Mouse (Mus musculus) splenic B cell, adult 2 months (primary cell): ENCODE measurements around the gene Wbp1l.

ENCODE experiments used
- DNase-seq: peaks from one replicate; pipeline ENCODE4 v3.0.0-alpha.2; 2011; ENCODE audit warnings: low read depth, low spot score
- H3K27me3 ChIP-seq: 2 replicates; pipeline ENCODE4 v1.6.1; 2012; ENCODE audit warnings: mild to moderate bottlenecking, low read length, moderate library complexity, mixed read lengths; ENCODE audit not compliant: control insufficient read depth, poor library complexity, insufficient read depth, severe bottlenecking
- H3K36me3 ChIP-seq: 2 replicates; pipeline ENCODE4 v1.6.1; 2012; ENCODE audit warnings: mild to moderate bottlenecking, low read length, moderate library complexity, mixed read lengths; ENCODE audit not compliant: control insufficient read depth, poor library complexity, insufficient read depth, severe bottlenecking

The Wbp1l gene

DNA sequence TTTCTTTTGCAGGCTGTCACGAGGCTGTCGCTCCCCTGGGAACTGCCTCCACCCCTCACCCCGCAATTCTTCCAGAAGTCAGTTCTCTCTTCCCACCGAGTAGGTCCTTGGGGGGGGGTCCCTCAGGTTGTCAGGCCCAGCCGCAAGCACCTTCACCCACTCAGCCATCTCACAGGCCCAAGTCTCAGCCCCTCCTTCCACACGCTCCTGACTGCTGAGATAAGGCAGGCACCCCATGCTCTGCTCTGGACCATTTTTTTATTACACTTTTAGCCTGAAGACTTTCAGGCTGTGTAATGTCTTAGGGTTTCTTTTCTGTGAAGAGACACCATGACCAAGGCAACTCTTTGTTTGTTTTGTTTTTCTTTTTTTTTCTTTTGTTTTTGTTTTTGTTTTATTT, 38.7 kb downstream of the Wbp1l start:
- H3K27me3 ChIP-seq, result no peaks in the 10 kb centered on the region
- DNase-seq, result no peak

DNA sequence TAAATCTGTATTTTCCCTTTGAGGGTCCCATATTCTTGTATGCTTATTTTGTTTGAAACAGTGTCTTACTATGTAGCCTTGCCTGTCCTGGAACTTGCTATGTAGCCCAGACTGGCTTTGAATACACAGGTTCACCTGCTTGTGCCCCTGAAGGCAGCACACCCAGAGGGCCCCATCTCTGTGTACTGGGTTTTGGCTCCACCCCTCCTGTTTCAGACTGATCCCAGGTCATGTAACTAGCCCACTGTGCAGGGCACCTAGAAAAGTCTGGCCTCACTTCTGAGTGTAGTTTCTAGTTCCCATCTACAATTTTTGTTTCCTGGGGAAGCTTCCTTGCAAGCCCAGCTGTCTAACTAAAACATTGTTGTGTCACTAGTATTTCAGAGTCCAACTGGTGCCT, 40.2 kb downstream of the Wbp1l start:
- no peaks in the 10 kb centered on the region; the same call in 1 of the 2 replicates for H3K36me3 ChIP-seq
- H3K27me3 ChIP-seq, result no peaks in the 10 kb centered on the region
- no peak for DNase-seq

More for the DNA sequence above, 38.7 kb downstream of the Wbp1l start:
- H3K36me3 ChIP-seq, result no peaks in the 10 kb centered on the region; the same call in 1 of the 2 replicates

DNA sequence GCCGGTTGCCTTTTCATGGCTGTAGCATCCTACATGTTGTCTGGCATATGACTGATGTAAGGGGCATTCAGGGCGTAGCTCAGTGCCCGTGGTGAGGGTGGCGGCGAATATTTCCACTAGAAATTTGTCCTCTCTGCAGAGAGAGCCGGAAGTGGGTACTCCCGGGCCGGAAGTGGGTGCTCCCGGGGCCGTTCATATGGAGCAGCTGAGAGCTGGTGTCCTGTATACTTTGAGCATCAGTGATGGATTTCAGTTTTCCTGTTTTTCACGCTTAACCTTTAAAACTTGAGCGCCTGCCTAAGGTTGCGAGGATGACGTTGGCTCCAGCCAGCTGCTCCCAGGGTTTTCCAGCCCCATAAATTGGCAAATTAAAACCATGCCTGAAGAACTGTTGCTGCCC, 40.6 kb downstream of the Wbp1l start:
- DNase-seq, result no peak
- no peaks in the 10 kb centered on the region; the same call in 1 of the 2 replicates for H3K36me3 ChIP-seq
- H3K27me3 ChIP-seq, result no peaks in the 10 kb centered on the region

DNA sequence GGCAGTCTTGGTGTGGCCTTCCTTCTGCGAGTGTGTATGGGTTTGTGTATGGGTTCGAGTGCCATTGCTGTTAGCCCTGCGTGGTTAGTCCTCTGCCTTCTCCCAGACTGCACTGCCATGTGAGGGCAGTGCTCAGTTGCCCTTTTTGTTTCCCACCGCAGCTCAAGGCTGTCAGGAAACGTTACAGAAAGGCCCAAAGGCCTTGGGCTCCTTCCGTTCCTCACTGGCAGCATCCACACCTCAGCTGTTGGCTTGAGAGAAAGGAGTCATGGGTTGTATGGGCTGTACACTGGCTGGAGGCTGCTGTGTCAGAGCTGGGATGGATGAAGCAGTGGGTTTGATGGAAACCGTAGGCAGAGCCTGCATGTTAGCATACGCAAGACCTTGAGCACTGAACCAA, 41.9 kb downstream of the Wbp1l start:
- H3K27me3 ChIP-seq, result no peaks in the 10 kb centered on the region
- DNase-seq, result no peak

DNA sequence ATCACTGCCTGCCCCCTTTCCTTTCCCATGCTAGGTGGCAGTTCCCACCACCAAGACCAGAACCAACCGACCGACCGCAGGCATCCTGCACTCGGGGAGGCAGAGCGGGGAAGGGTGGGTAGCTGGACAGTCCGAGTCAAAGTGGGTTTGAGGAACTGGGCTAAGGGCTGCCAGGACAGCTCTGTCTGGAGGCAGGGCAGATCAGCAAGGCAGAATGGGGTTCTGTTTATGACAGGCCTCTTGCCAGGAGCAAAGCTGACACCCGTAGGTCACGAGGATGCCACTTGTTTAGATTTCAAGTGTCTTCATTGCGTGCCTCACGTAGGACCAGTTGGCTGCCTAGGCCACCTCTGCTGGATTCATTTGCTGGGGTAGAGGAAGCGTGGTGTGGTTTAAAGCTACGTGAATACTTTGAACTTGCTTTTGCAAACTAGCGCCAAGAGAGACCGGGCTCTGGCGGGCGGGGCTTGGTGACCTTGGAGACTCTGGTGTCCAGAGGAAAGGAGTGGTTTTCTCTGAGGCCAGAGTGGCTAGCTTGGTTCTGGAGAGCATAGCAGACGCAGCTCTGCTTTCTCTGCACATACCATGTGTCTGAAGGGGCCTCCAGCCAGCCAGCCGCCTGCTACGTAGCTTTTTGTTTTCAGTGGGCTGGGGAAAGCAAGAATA, 42.7 kb downstream of the Wbp1l start:
- DNase-seq, result no peak
- peaks cover 2% of the 10 kb centered on the region for H3K36me3 ChIP-seq
- H3K27me3 ChIP-seq, result no peaks in the 10 kb centered on the region

More for the DNA sequence above, 41.9 kb downstream of the Wbp1l start:
- peaks cover 2% of the 10 kb centered on the region for H3K36me3 ChIP-seq

DNA sequence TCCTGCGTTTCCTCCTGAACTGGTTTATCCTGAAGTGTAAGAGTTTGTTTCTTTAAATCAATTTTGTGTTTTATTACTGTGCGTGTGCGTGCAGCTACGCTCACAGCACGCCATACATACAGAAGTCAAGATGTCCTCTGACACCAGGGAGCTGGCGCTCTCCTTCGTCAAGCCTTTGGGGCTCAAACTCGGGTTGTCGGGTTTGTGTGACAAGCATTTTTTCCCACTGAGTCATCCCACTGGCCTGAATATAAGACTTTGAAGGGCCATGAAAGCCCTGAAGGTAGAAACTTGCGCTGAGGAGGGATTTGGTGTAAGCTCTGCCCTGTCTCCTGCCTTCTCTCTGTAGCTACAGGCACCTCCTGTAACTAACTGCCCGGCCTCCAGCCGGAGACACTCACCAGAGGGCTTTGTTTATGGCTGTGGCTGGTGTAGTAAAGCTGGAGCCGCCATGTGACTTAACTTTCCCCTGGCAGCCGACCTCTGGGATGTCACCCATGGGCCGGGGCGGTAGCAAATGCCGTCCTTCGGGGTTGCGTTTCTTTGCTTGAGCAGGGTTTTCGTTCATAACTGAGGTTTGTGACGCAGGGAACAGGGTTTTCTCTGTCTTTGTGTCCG, 43.4 kb downstream of the Wbp1l start:
- DNase-seq, result no peak
- H3K27me3 ChIP-seq, result no peaks in the 10 kb centered on the region

DNA sequence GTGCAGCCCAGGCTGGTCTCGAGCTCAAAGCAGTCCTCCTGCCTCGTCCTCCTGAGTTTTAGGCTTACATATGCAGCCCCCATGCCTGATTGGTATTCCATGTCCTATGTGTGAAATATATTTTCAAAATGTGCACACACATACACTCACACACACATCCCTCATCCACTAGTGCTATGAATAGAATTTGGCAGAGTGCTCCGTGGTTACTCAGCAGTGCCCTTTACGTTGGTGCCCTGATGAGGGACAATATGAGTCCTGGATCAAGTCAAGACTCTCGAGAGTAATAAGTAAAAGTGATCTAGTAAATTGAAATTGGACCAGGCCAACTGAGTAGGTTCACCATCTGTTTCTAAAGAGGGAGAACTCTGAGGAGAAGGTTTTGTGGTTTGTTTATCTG, 44.4 kb downstream of the Wbp1l start:
- Histone ChIP-seq H3K36me3 (peaks cover 2% of the 10 kb centered on the region), H3K27me3 (no peaks in the 10 kb centered on the region)
- no peak for DNase-seq

More for the DNA sequence above, 43.4 kb downstream of the Wbp1l start:
- H3K36me3 ChIP-seq, result peaks cover 2% of the 10 kb centered on the region

DNA sequence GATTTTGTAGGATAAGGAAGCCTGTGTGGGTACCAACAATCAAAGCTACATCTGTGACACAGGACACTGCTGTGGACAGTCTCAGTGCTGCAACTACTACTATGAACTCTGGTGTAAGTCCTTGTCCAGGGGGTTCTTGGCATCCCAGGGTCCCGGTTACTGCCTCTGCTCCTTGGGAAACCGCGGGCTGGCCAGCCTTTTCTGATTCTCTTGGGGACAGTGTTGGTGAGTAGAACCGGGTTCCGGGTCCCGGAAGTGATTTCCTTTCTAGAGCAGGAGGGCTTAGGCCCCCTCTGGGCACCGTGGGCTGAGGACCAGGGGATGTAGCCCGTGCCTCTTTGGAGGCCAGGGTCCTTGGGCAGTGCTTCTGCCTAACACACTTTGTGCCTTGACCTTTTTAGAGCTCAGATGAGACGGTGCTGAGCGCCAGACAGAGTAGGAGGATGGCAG, 45.5 kb downstream of the Wbp1l start:
- H3K36me3 ChIP-seq, result peaks cover 2% of the 10 kb centered on the region
- DNase-seq, result no peak
- no peaks in the 10 kb centered on the region for H3K27me3 ChIP-seq

DNA sequence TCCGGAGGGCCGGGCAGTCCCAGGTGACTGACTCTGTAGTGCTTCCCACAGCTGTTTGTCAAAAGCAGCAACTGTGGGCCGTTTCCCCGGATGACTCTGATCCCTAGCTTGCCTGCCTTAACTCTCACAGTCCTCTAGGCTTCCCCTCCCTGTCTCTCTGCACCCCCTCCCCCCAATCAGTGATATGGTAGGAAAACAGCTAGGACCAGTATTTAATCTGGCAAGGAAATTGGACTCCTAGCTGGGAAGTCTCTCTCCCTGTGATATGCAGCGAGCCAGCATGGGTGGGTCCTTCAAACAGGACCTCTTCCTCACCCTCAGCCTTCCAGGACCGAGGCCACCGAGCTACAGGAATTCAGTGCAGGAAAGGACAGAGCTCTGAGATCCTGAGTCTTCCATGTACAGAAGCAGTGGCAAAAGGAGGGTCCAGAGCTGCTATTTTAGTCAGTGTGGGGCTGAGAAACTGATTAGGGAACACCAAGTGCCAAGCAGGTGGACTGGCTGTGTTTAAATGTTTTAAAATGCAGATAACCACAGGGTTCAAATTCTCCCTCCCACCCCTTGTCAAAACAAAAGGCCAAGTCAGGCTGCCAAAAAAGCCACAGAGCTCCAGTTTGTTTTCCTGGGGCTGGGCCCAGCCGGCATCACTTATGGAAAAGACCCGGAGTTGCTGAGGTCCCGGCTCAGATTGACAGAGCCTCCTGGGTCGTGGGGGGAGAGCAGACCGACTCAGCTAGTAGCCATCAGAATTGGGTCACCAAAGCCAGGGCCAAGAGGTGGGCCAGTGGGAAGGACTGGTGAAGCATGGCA, 46.1 kb downstream of the Wbp1l start:
- no peak for DNase-seq
- Histone ChIP-seq H3K27me3 (no peaks in the 10 kb centered on the region), H3K36me3 (peaks cover 2% of the 10 kb centered on the region)

DNA sequence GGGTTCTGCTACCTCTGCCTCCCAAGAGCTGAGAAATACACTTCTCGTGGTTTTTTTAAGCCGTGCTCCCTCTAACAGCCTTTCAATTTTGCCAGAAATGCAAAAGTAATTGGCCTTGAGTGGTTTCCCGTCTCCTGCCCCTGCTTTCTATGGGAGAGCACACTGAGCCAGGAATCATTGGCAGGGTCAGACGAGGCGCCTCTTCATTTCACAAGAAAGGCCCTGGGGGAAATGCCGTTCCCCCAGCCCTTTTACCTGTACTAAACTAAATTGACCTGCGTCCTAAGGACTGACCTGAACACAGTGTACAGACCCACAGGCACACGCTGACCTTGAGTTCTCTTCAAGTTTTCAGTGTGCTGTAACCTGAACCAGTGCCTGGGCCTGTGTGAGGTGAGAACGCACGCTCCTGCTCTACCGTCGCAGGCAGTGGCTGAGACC, 47.2 kb downstream of the Wbp1l start:
- Histone ChIP-seq H3K27me3 (no peaks in the 10 kb centered on the region), H3K36me3 (peaks cover 2% of the 10 kb centered on the region)
- no peak for DNase-seq

DNA sequence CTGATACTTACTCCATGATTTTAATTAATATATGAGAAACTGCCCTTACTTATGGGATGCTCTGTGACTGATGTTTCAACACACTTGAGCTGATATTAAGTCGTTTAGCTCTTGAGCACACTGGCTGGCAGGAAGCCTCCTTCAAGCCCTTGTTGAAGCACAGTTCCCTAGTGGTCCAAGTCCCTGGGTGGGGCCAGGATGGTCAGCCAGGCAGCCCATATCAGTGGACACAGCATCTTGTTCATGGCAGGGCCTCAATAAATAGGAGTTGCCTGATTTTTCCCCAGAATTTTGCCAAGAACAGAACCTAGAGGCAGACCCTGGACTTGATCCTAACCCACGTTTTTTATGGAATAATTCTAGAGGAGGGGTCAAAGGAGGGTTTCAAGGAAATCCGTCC, 48.4 kb downstream of the Wbp1l start:
- peaks cover 6% of the 10 kb centered on the region for H3K36me3 ChIP-seq
- H3K27me3 ChIP-seq, result no peaks in the 10 kb centered on the region
- no peak for DNase-seq

DNA sequence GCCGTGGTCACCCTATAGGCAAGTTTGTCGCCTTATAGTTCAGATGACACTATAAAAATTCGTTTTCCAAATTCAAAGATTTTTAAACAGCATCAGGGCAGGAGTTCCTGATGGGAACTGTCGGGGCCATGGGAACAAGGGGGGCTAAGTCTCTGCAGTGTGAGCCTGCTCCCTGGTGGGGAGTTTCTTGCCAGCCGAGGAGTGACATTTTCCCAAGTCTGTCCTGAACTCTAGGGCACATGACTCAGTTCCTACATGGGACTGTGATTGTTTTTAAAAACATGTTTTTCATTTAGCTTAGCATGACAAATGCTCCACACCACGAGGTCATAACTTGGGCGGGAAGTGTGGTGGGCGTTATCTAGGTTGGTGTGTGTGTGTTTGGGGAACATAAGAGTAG, 49.0 kb downstream of the Wbp1l start:
- Histone ChIP-seq H3K27me3 (no peaks in the 10 kb centered on the region), H3K36me3 (peaks cover 8% of the 10 kb centered on the region)
- DNase-seq, result no peak

DNA sequence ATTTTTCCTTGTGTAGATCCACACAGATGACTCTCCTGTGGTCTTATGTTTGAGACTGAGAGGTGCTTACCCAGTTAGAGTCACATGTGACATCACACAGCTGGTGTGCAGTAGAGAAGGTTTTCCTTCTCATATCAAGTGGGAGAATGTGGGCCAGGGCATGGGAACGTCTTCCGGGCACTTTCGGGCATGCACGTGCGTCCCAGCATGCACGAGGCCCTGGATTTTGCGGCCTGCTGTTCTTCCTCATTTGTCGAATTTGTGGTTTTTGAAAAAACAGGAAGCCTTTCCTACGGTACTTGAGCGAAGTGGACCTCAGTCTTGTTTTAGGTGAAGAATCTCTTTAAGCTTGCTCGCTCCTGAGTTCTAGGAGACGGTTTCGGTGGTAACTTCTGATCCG, 49.7 kb downstream of the Wbp1l start:
- DNase-seq, result peak; percentile 12
- H3K36me3 ChIP-seq, result peaks cover 8% of the 10 kb centered on the region
- H3K27me3 ChIP-seq, result no peaks in the 10 kb centered on the region

DNA sequence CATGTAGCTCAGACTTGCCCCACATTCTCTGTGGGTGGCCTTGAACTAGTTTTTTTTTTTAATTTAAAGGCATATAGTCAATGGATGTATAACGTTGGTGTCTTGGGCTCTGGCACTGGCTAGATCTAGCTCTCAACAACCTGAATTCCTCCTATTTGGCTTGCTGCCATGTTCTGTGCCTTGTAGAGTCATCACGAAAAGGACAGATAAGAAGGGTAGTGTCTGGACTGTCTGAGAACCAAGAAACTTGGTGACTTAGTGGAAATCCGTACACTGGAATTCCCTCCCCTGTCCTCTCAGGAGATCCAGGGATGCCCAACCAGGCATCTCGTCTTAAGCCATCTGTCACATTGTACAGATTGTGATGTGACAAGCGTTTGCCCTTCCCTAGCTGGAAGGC, 54.3 kb downstream of the Wbp1l start:
- Histone ChIP-seq H3K36me3 (peaks cover 16% of the 10 kb centered on the region), H3K27me3 (no peaks in the 10 kb centered on the region)
- no peak for DNase-seq
